Mouse (Mus musculus) liver, postnatal 0 days (tissue): ENCODE data around the gene Msh5. TPM values are rescaled to one million over a fixed set of nuclear protein-coding genes. Genes with fewer than 3 reads are reported as not detected.
A peak's percentile ranks its signal among the peaks of the same experiment; 100 is the strongest.

Experiments used
- ATAC-seq: fragments of 200-750 bp; cut with Nextera tagmentation; 2 replicates; pipeline ENCODE4 v1.8.0; 2017; ENCODE audit warnings: mild to moderate bottlenecking, moderate library complexity
- DNase-seq: peaks from one replicate; pipeline ENCODE4 v3.0.0-alpha.2; 2016
- H3K27ac ChIP-seq: fragments of 300-500 bp; sonication (generic); 2 replicates; pipeline ENCODE4 v1.5.1; 2014; ENCODE audit warnings: antibody characterized with exemption, moderate library complexity, mild to moderate bottlenecking, low read depth
- H3K27me3 ChIP-seq: fragments of 300-500 bp; sonication (generic); 2 replicates; pipeline ENCODE4 v1.6.1; 2014; ENCODE audit warnings: low read length, control low read depth, mixed read lengths; ENCODE audit not compliant: insufficient read depth
- H3K36me3 ChIP-seq: fragments of 300-500 bp; sonication (generic); replicated peaks from 2 replicates; pipeline ENCODE4 v1.6.1; 2014; ENCODE audit warnings: mild to moderate bottlenecking, control low read depth, low read length, moderate library complexity, mixed read lengths; ENCODE audit not compliant: insufficient read depth
- H3K4me1 ChIP-seq: fragments of 300-500 bp; sonication (generic); 2 replicates; pipeline ENCODE4 v1.6.1; 2014; ENCODE audit warnings: antibody characterized with exemption, mild to moderate bottlenecking, control low read depth; ENCODE audit not compliant: insufficient read depth
- H3K4me2 ChIP-seq: fragments of 300-500 bp; sonication (generic); 2 replicates; pipeline ENCODE4 v1.6.1; 2014; ENCODE audit warnings: low read depth, mild to moderate bottlenecking, low read length, moderate library complexity, mixed read lengths
- H3K4me3 ChIP-seq: fragments of 300-500 bp; sonication (generic); 2 replicates; pipeline ENCODE4 v1.5.1; 2014; ENCODE audit warnings: low read depth, low read length
- H3K9ac ChIP-seq: fragments of 300-500 bp; sonication (generic); replicated peaks from 2 replicates; pipeline ENCODE4 v1.6.1; 2014; ENCODE audit warnings: mild to moderate bottlenecking, moderate library complexity
- H3K9me3 ChIP-seq: fragments of 300-500 bp; sonication (generic); 2 replicates; pipeline ENCODE4 v1.6.1; 2016; ENCODE audit warnings: mild to moderate bottlenecking, control low read depth, low read length, mixed read lengths
- CTCF ChIP-seq: sonication (generic); IDR thresholded peaks from 2 replicates; pipeline ENCODE4 v1.5.1; 2016; ENCODE audit warnings: antibody characterized with exemption, low read depth
- EP300 ChIP-seq: IDR thresholded peaks from 2 replicates; pipeline ENCODE4 v1.6.1; 2016; ENCODE audit warnings: antibody characterized with exemption, low read depth, mild to moderate bottlenecking
- WGBS: fragments of 180-500 bp; shearing (Covaris S2); extraction: QIAGEN DNeasy Blood & Tissue Kit; methylation state at CpG from one replicate; pipeline ENCODE4 v1.1.7; 2014; ENCODE audit not compliant: insufficient replicate concordance; 5-methylcytosine and 5-hydroxymethylcytosine counted together
- polyA plus RNA-seq: library from polyadenylated mRNA; unstranded; fragments of >200 nt; fragmentation: Nextera tagmentation; extraction: Ambion mirVana; gene quantifications from 2 replicates; pipeline ENCODE4 v1.2.1, GENCODE M21; 2015

Gene Msh5
- polyA plus RNA-seq, 1 experiment from 2014 or later = 4.2 TPM

DNA sequence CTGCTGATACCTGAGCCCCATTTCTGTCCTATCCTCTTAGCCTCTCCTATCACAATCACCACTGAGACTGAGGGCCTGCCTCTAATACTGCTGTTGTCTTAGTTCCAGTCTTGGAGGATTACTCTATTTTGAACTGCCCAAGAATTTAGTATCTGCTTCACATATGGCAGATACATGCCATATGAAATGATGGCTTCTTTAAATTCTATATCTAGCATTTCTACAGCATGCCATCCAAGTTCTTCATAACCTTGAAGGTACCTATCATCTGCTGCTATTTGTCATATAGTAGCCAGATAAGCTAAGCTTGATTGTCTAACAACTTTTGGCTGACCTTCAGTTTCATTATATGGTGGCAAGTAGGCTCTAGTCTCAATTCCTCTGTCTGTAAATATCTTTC is 51.8 kb downstream of the Msh5 start:
- H3K4me3 ChIP-seq = no peak overlapping the region
- H3K36me3 ChIP-seq = peaks cover 30% of the 10 kb centered on the region
- H3K9me3 ChIP-seq = no peaks in the 10 kb centered on the region
- DNase-seq (no peak), ATAC-seq (no peak)
- no peak for TF ChIP-seq EP300
- TF ChIP-seq CTCF = no peak
- no peaks in the 10 kb centered on the region for H3K27me3 ChIP-seq
- no peak overlapping the region for H3K9ac ChIP-seq
- H3K27ac ChIP-seq = no peak overlapping the region
- H3K4me1 ChIP-seq = peaks cover 27% of the 10 kb centered on the region
- H3K4me2 ChIP-seq = no peak overlapping the region

DNA sequence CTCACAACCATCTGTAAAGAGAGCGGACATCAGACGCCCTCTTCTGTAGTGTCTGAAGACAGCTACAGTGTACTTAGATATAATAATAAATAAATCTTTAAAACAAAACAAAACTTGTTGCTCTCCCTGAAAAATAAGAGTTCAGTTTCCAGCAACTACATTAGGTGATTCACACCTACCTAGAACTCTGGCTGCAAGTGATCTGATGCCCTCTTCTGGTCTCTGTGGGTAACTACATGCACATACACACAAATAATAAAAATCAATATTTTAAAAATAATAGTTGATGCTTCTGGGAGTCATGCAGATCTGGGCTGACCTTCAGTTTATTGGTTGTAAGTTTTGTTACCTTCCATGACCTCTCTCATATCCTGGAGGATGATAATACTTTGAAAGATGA is 62.3 kb downstream of the Msh5 start:
- peaks cover 15% of the 10 kb centered on the region for H3K4me1 ChIP-seq
- H3K9ac ChIP-seq = no peak overlapping the region
- no peak overlapping the region for H3K27ac ChIP-seq
- DNase-seq = no peak
- H3K36me3 ChIP-seq = peaks cover 17% of the 10 kb centered on the region
- TF ChIP-seq CTCF (peak; percentile 83), EP300 (no peak)
- no peaks in the 10 kb centered on the region for H3K27me3 ChIP-seq
- H3K4me3 ChIP-seq = no peak overlapping the region
- 73% methylated on average over 2 of the region's 2 CpGs for WGBS
- H3K4me2 ChIP-seq = no peak overlapping the region
- no peaks in the 10 kb centered on the region for H3K9me3 ChIP-seq
- no peak for ATAC-seq

DNA sequence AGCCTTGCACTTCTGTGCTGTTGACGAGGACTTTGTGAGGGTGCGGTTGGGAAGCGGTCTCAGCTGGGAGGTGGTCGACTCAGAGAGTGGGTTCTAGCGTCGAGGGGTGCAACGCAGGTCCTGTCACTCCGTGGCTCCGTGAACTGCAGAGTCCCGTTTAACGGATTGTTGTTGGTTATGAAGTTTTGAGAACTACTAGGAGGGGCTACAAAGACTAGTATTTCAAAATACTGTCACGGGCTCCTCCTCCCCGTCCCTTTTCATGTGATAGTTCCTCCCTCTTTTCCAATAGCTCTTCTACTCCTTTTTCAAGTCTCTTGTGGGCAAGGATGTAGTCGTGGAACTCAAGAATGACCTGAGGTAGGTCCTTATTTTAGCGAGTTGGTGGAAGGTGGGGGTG is 64.2 kb downstream of the Msh5 start:
- ATAC-seq (peak; percentile 16), DNase-seq (no peak)
- H3K36me3 ChIP-seq = peaks cover 14% of the 10 kb centered on the region
- H3K4me1 ChIP-seq = peaks cover 15% of the 10 kb centered on the region
- peak overlapping the region; percentile 71 for H3K4me3 ChIP-seq
- H3K27ac ChIP-seq = peak overlapping the region; percentile 91
- WGBS = under 1% methylated on average over 15 of the region's 15 CpGs
- H3K9ac ChIP-seq = peak overlapping the region; percentile 80
- H3K27me3 ChIP-seq = no peaks in the 10 kb centered on the region
- TF ChIP-seq EP300 = no peak
- no peak for TF ChIP-seq CTCF
- H3K9me3 ChIP-seq = no peaks in the 10 kb centered on the region
- peak overlapping the region; percentile 81 for H3K4me2 ChIP-seq

DNA sequence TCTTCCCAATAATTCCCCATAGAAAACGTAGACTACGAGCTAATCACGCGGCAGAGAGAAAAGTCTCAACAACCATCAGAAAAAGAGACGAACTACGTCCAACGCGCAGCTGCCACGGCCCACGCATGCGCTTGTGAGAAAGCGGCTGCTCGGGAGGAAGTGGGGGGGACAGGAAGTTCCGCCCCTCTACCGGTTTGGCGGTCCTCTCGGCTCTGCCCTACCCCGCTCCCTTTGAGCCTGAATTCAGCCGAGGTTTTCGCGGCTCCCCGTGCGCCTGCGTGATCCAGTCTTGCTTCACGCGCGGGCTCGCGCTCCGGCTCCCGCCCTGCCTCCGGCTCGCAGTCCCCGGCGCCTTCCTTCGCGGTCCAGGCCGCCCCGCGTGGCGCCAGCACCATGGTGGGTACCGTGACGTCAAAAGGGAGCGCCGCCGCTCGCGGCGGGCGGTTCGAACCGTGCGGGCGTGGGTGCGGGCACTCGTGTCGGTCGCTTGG is 64.8 kb downstream of the Msh5 start, which contains the start of gene Lsm2:
Gene Lsm2 (plus strand): TSS at position 173 of the 491 bp plus-strand sequence.
- ATAC-seq = peak; percentile 92
- H3K27me3 ChIP-seq = no peaks in the 10 kb centered on the region
- under 1% methylated on average over 52 of the region's 58 CpGs for whole genome bisulfite sequencing
- peak within 1 kb of the TSS; percentile 71 for H3K4me3 ChIP-seq
- no peak for TF ChIP-seq EP300
- TF ChIP-seq CTCF = peak; percentile 20; the same call in 1 of the 2 replicates
- DNase-seq = peak; percentile 92
- H3K4me2 ChIP-seq = peak within 1 kb of the TSS; percentile 81
- peak within 1 kb of the TSS; percentile 80 for H3K9ac ChIP-seq
- H3K36me3 ChIP-seq = peaks cover 14% of the 10 kb centered on the region
- H3K27ac ChIP-seq = peak within 1 kb of the TSS; percentile 91
- no peaks in the 10 kb centered on the region for H3K9me3 ChIP-seq
- H3K4me1 ChIP-seq = peaks cover 15% of the 10 kb centered on the region

DNA sequence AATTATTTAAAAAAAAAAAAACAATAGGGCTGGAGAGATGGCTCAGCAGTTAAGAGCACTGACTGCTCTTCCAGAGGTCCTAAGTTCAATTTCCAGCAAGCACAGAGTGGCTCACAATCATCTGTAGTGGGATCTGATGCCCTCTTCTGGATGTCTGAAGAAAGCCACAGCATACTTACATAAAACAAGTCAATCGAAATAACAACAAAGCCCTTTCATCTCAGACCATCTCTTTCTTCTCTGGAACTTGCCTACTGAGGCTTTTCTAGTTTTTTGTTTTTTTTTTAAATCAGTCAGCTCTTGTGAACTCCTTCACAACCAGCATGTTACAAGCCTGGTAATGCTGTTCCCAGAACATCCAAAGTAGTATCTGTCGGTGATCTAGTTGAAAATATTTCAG is 65.9 kb downstream of the Msh5 start:
- peak overlapping the region; percentile 71 for H3K4me3 ChIP-seq
- DNase-seq (no peak), ATAC-seq (no peak)
- no peaks in the 10 kb centered on the region for H3K27me3 ChIP-seq
- no peaks in the 10 kb centered on the region for H3K9me3 ChIP-seq
- peaks cover 15% of the 10 kb centered on the region for H3K4me1 ChIP-seq
- peak overlapping the region; percentile 81 for H3K4me2 ChIP-seq
- peak overlapping the region; percentile 80 for H3K9ac ChIP-seq
- peaks cover 3% of the 10 kb centered on the region for H3K36me3 ChIP-seq
- peak overlapping the region; percentile 91 for H3K27ac ChIP-seq
- WGBS = 14% methylated on average over 2 of the region's 2 CpGs
- TF ChIP-seq CTCF (peak; percentile 82), EP300 (no peak)

DNA sequence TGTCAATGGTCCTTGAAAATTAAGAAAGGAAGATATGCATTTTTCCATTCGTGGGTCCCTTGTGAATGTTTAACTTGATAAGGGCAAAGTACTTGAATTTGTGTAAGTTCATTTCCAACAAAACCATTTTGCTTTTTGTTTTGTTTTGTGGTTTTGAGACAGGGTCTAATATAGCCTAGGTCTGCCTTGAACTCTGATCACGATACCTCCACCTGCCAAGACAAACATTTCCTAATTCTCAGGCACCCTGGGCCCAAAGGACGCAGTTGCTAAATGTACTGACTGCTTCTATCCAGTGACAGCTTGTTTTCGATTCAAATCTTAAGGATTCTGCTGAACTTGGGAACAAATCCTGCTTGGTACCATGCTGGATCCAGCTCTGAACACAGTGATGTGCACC is 66.9 kb downstream of the Msh5 start:
- 61% methylated on average over 4 of the region's 4 CpGs for WGBS

More for the DNA sequence above, 66.9 kb downstream of the Msh5 start:
- Histone ChIP-seq H3K9me3 (no peaks in the 10 kb centered on the region), H3K27me3 (no peaks in the 10 kb centered on the region), H3K4me3 (no peak overlapping the region), H3K4me2 (0 out of 2 replicates have a peak overlapping the region, but pooled peaks have one; percentile 81), H3K9ac (no peak overlapping the region), H3K36me3 (no peaks in the 10 kb centered on the region), H3K4me1 (peaks cover 15% of the 10 kb centered on the region), H3K27ac (peak overlapping the region; percentile 71)
- peak; percentile 61 for TF ChIP-seq EP300
- no peak for TF ChIP-seq CTCF
- ATAC-seq = peak; percentile 40
- no peak for DNase-seq

Other genes starting within 250 kb of the Msh5 start
- not detected in 2 replicates for gene Cyp21a1, start 242.2 kb downstream of the Msh5 start, polyA plus RNA-seq
- 12.6 and 13.1 TPM in 2 replicates for gene Stk19, start 209.8 kb downstream of the Msh5 start, polyA plus RNA-seq
- gene Dxo, start 209.7 kb downstream of the Msh5 start, polyA plus RNA-seq = 17.6 and 19.2 TPM in 2 replicates
- 14.1 and 15.4 TPM in 2 replicates for gene Skiv2l, start 196.5 kb downstream of the Msh5 start, polyA plus RNA-seq
- gene Nelfe, start 196.4 kb downstream of the Msh5 start, polyA plus RNA-seq = 26.1 and 26.5 TPM in 2 replicates
- gene Cfb, start 184.2 kb downstream of the Msh5 start, polyA plus RNA-seq = 744 and 847 TPM in 2 replicates
- gene Zbtb12, start 167.3 kb downstream of the Msh5 start, polyA plus RNA-seq = 0.33 and 0.46 TPM in 2 replicates
- gene Gm20547, start 164.7 kb downstream of the Msh5 start, polyA plus RNA-seq = 0.25 TPM in 1 of 2 replicates, not detected in the other
- 35.7 and 37.3 TPM in 2 replicates for gene C2, start 148.5 kb downstream of the Msh5 start, polyA plus RNA-seq
- 11.1 TPM in 2 replicates for gene Ehmt2, start 148.3 kb downstream of the Msh5 start, polyA plus RNA-seq
- 3.5 and 3.6 TPM in 2 replicates for gene Slc44a4, start 132.3 kb downstream of the Msh5 start, polyA plus RNA-seq
- 35.6 and 40.3 TPM in 2 replicates for gene Neu1, start 115.5 kb downstream of the Msh5 start, polyA plus RNA-seq
- gene Hspa1b, start 87.5 kb downstream of the Msh5 start, polyA plus RNA-seq = 0.06 and 0.12 TPM in 2 replicates
- 0.28 TPM in 1 of 2 replicates, not detected in the other for gene Gm20481, start 76.8 kb downstream of the Msh5 start, polyA plus RNA-seq
- gene Hspa1a, start 74.6 kb downstream of the Msh5 start, polyA plus RNA-seq = 0.46 and 0.59 TPM in 2 replicates
- gene Hspa1l, start 74.0 kb downstream of the Msh5 start, polyA plus RNA-seq = 0.18 TPM in 1 of 2 replicates, not detected in the other
- gene Lsm2, start 64.9 kb downstream of the Msh5 start, polyA plus RNA-seq = 69.8 and 76.7 TPM in 2 replicates
- 38.0 and 43.8 TPM in 2 replicates for gene Vars, start 45.8 kb downstream of the Msh5 start, polyA plus RNA-seq
- gene Vwa7, start 30.2 kb downstream of the Msh5 start, polyA plus RNA-seq = 0.09 and 0.12 TPM in 2 replicates
- 3.3 and 4.1 TPM in 2 replicates for gene Sapcd1, start 18.7 kb downstream of the Msh5 start, polyA plus RNA-seq
- gene Clic1, start 3.2 kb upstream of the Msh5 start, polyA plus RNA-seq = 98.6 and 102 TPM in 2 replicates
- gene Ddah2, start 12.3 kb upstream of the Msh5 start, polyA plus RNA-seq = 15.8 and 17.2 TPM in 2 replicates
- gene Ly6g6c, start 18.6 kb upstream of the Msh5 start, polyA plus RNA-seq = 0.32 and 0.49 TPM in 2 replicates
- gene Mpig6b, start 19.4 kb upstream of the Msh5 start, polyA plus RNA-seq = 6.5 and 7.1 TPM in 2 replicates
- gene Ly6g6e, start 30.2 kb upstream of the Msh5 start, polyA plus RNA-seq = 0.19 TPM in 1 of 2 replicates, not detected in the other
- 0.54 and 0.60 TPM in 2 replicates for gene Ly6g6d, start 31.3 kb upstream of the Msh5 start, polyA plus RNA-seq
- gene Ly6g6f, start 38.9 kb upstream of the Msh5 start, polyA plus RNA-seq = 4.0 and 5.3 TPM in 2 replicates
- gene Abhd16a, start 42.5 kb upstream of the Msh5 start, polyA plus RNA-seq = 47.3 and 49.3 TPM in 2 replicates
- not detected in 2 replicates for gene Ly6g5c, start 61.5 kb upstream of the Msh5 start, polyA plus RNA-seq
- gene Ly6g5b, start 68.7 kb upstream of the Msh5 start, polyA plus RNA-seq = 0.32 and 0.67 TPM in 2 replicates
- 8.1 and 9.6 TPM in 2 replicates for gene Gpank1, start 74.7 kb upstream of the Msh5 start, polyA plus RNA-seq
- gene Csnk2b, start 75.3 kb upstream of the Msh5 start, polyA plus RNA-seq = 120 and 131 TPM in 2 replicates
- 4.4 and 4.8 TPM in 2 replicates for gene D17H6S53E, start 79.6 kb upstream of the Msh5 start, polyA plus RNA-seq
- 1,209 and 1,216 TPM in 2 replicates for gene Apom, start 85.3 kb upstream of the Msh5 start, polyA plus RNA-seq
- gene Bag6, start 88.4 kb upstream of the Msh5 start, polyA plus RNA-seq = 16.5 and 19.7 TPM in 2 replicates
- 28.0 and 32.9 TPM in 2 replicates for gene Prrc2a, start 118.2 kb upstream of the Msh5 start, polyA plus RNA-seq
- gene Aif1, start 129.3 kb upstream of the Msh5 start, polyA plus RNA-seq = 34.1 and 39.1 TPM in 2 replicates
- 41.2 and 44.2 TPM in 2 replicates for gene Lst1, start 141.7 kb upstream of the Msh5 start, polyA plus RNA-seq
- gene Ltb, start 147.7 kb upstream of the Msh5 start, polyA plus RNA-seq = 5.3 and 6.0 TPM in 2 replicates
- 0.59 and 0.75 TPM in 2 replicates for gene Tnf, start 155.3 kb upstream of the Msh5 start, polyA plus RNA-seq
- gene Lta, start 158.6 kb upstream of the Msh5 start, polyA plus RNA-seq = not detected in 2 replicates
- gene Gm16181, start 174.1 kb upstream of the Msh5 start, polyA plus RNA-seq = 0.22 TPM in 2 replicates
- gene Atp6v1g2, start 186.9 kb upstream of the Msh5 start, polyA plus RNA-seq = 0.98 and 1.3 TPM in 2 replicates
- 4.1 and 4.4 TPM in 2 replicates for gene Nfkbil1, start 189.0 kb upstream of the Msh5 start, polyA plus RNA-seq
- gene Ddx39b, start 195.0 kb upstream of the Msh5 start, polyA plus RNA-seq = 79.6 and 87.2 TPM in 2 replicates
- 256 and 291 TPM in 2 replicates for gene H2-D1, start 216.0 kb upstream of the Msh5 start, polyA plus RNA-seq